Mouse (Mus musculus) hindbrain, embryonic 11.5 days (tissue): ENCODE data around the gene Tac2. TPM values are rescaled to one million over a fixed set of nuclear protein-coding genes. Genes with fewer than 3 reads are reported as not detected.

Experiments used
- ATAC-seq: fragments of 200-750 bp; cut with Nextera tagmentation; 2 replicates; pipeline ENCODE4 v1.8.0; 2017; ENCODE audit warnings: mild to moderate bottlenecking, moderate TSS enrichment, moderate library complexity; ENCODE audit not compliant: low FRiP score
- DNase-seq: peaks from one replicate; pipeline ENCODE4 v3.0.0-alpha.2; 2015; ENCODE audit warnings: low spot score
- H3K27ac ChIP-seq: fragments of 300-500 bp; sonication (generic); 2 replicates; pipeline ENCODE4 v1.5.1; 2014; ENCODE audit warnings: mild to moderate bottlenecking, low read depth, low read length
- H3K27me3 ChIP-seq: fragments of 300-500 bp; sonication (generic); 2 replicates; pipeline ENCODE4 v1.6.1; 2014; ENCODE audit warnings: mild to moderate bottlenecking, low read length, moderate library complexity, mixed read lengths; ENCODE audit not compliant: control insufficient read depth, insufficient read depth
- H3K36me3 ChIP-seq: fragments of 300-500 bp; sonication (generic); 2 replicates; pipeline ENCODE4 v1.6.1; 2014; ENCODE audit warnings: mild to moderate bottlenecking, low read length, moderate library complexity, mixed read lengths; ENCODE audit not compliant: control insufficient read depth, insufficient read depth
- H3K4me1 ChIP-seq: fragments of 300-500 bp; sonication (generic); replicated peaks from 2 replicates; pipeline ENCODE4 v1.6.1; 2014; ENCODE audit warnings: low read length, mixed read lengths; ENCODE audit not compliant: control insufficient read depth, insufficient read depth
- H3K4me2 ChIP-seq: fragments of 300-500 bp; sonication (generic); replicated peaks from 2 replicates; pipeline ENCODE4 v1.6.1; 2014; ENCODE audit warnings: mild to moderate bottlenecking, low read depth, low read length
- H3K4me3 ChIP-seq: fragments of 300-500 bp; sonication (generic); 2 replicates; pipeline ENCODE4 v1.5.1; 2014; ENCODE audit warnings: low read depth, low read length
- H3K9ac ChIP-seq: fragments of 300-500 bp; sonication (generic); 2 replicates; pipeline ENCODE4 v1.6.1; 2014; ENCODE audit warnings: low read depth, low read length
- H3K9me3 ChIP-seq: fragments of 300-500 bp; sonication (generic); 2 replicates; pipeline ENCODE4 v1.6.1; 2016; ENCODE audit warnings: low read length; ENCODE audit not compliant: control insufficient read depth
- WGBS: fragments of 180-500 bp; shearing (Covaris S2); extraction: QIAGEN DNeasy Blood & Tissue Kit; methylation state at CpG from one replicate; pipeline ENCODE4 v1.1.7; 2014; 5-methylcytosine and 5-hydroxymethylcytosine counted together
- polyA plus RNA-seq: library from polyadenylated mRNA; unstranded; fragments of >200 nt; fragmentation: Nextera tagmentation; extraction: Ambion mirVana; gene quantifications from 2 replicates; pipeline ENCODE4 v1.2.1, GENCODE M21; 2014

The Tac2 gene
- polyA plus RNA-seq, 1 experiment from 2014 or later = not detected

- Histone ChIP-seq H3K27me3 (no peaks in the 10 kb centered on the region), H3K36me3 (no peaks in the 10 kb centered on the region), H3K9ac (no peak overlapping the region), H3K4me3 (no peak overlapping the region), H3K4me1 (no peaks in the 10 kb centered on the region), H3K9me3 (no peaks in the 10 kb centered on the region), H3K27ac (no peak overlapping the region), H3K4me2 (no peak overlapping the region)
- no peak for DNase-seq
- WGBS = 64% methylated on average over 5 of the region's 5 CpGs
- ATAC-seq = no peak
Measured at GRCm38 (mm10) chr10:127734434-127734833, 10.2 kb downstream of the Tac2 start.

- WGBS = 84% methylated on average over 2 of the region's 2 CpGs
- ATAC-seq = no peak
Measured at GRCm38 (mm10) chr10:127736266-127736665, 12.0 kb downstream of the Tac2 start.

GRCm38 (mm10) chr10:127736916-127737315 lies 12.6 kb downstream of the Tac2 start:
- no peak for ATAC-seq

More at GRCm38 (mm10) chr10:127736266-127736665, 12.0 kb downstream of the Tac2 start:
- no peak for DNase-seq
- Histone ChIP-seq H3K27me3 (no peaks in the 10 kb centered on the region), H3K9me3 (no peaks in the 10 kb centered on the region), H3K27ac (no peak overlapping the region), H3K36me3 (peaks cover under 1% of the 10 kb centered on the region; the same call in 1 of the 2 replicates), H3K4me3 (no peak overlapping the region), H3K9ac (no peak overlapping the region), H3K4me2 (no peak overlapping the region), H3K4me1 (no peaks in the 10 kb centered on the region)

GRCm38 (mm10) chr10:127737552-127737951 lies 13.3 kb downstream of the Tac2 start:
- no peak overlapping the region for H3K27ac ChIP-seq
- no peaks in the 10 kb centered on the region for H3K27me3 ChIP-seq
- no peak for ATAC-seq
- 35% methylated on average over 2 of the region's 2 CpGs for WGBS
- no peak overlapping the region for H3K4me2 ChIP-seq
- H3K4me1 ChIP-seq = no peaks in the 10 kb centered on the region
- no peaks in the 10 kb centered on the region for H3K9me3 ChIP-seq
- H3K36me3 ChIP-seq = peaks cover 13% of the 10 kb centered on the region
- H3K4me3 ChIP-seq = no peak overlapping the region
- H3K9ac ChIP-seq = no peak overlapping the region
- no peak for DNase-seq

More at GRCm38 (mm10) chr10:127736916-127737315, 12.6 kb downstream of the Tac2 start:
- Histone ChIP-seq H3K9ac (no peak overlapping the region), H3K9me3 (no peaks in the 10 kb centered on the region), H3K4me2 (no peak overlapping the region), H3K4me3 (no peak overlapping the region), H3K27ac (no peak overlapping the region), H3K4me1 (no peaks in the 10 kb centered on the region), H3K36me3 (peaks cover 7% of the 10 kb centered on the region), H3K27me3 (no peaks in the 10 kb centered on the region)
- no peak for DNase-seq
- WGBS = 81% methylated on average over 4 of the region's 4 CpGs

GRCm38 (mm10) chr10:127738151-127738882 lies 14.0 kb downstream of the Tac2 start:
- Histone ChIP-seq H3K4me3 (no peak overlapping the region), H3K9ac (no peak overlapping the region), H3K4me1 (no peaks in the 10 kb centered on the region), H3K4me2 (no peak overlapping the region), H3K27me3 (no peaks in the 10 kb centered on the region), H3K9me3 (no peaks in the 10 kb centered on the region), H3K36me3 (peaks cover 21% of the 10 kb centered on the region), H3K27ac (no peak overlapping the region)
- DNase-seq (peak; percentile 54), ATAC-seq (no peak)
- 56% methylated on average over 13 of the region's 13 CpGs for WGBS

- DNase-seq (peak; percentile 89), ATAC-seq (peak; percentile 85)
- Histone ChIP-seq H3K9me3 (no peaks in the 10 kb centered on the region), H3K27me3 (no peaks in the 10 kb centered on the region), H3K36me3 (peaks cover 28% of the 10 kb centered on the region), H3K4me1 (no peaks in the 10 kb centered on the region), H3K4me3 (peak within 1 kb of the TSS; percentile 95), H3K4me2 (peak within 1 kb of the TSS; percentile 65), H3K27ac (peak within 1 kb of the TSS; percentile 67), H3K9ac (peak within 1 kb of the TSS; percentile 98)
- WGBS = 1% methylated on average over 39 of the region's 61 CpGs
Measured at GRCm38 (mm10) chr10:127739083-127739660, 14.9 kb downstream of the Tac2 start, which contains the start of gene Zbtb39. TSS of gene Zbtb39 (plus strand) at chr10:127739538.

GRCm38 (mm10) chr10:127739661-127740161 lies 15.4 kb downstream of the Tac2 start:
- H3K9me3 ChIP-seq = no peaks in the 10 kb centered on the region
- WGBS = under 1% methylated on average over 35 of the region's 55 CpGs
- ATAC-seq = peak; percentile 65
- peak; percentile 64 for DNase-seq
- H3K27ac ChIP-seq = peak overlapping the region; percentile 67
- H3K4me2 ChIP-seq = peak overlapping the region; percentile 65
- H3K27me3 ChIP-seq = no peaks in the 10 kb centered on the region
- peaks cover 32% of the 10 kb centered on the region for H3K36me3 ChIP-seq
- H3K4me1 ChIP-seq = no peaks in the 10 kb centered on the region
- H3K9ac ChIP-seq = peak overlapping the region; percentile 98
- peak overlapping the region; percentile 95 for H3K4me3 ChIP-seq

GRCm38 (mm10) chr10:127744661-127745060 lies 20.4 kb downstream of the Tac2 start:
- H3K9ac ChIP-seq = no peak overlapping the region
- H3K27ac ChIP-seq = no peak overlapping the region
- no peak overlapping the region for H3K4me3 ChIP-seq
- H3K4me1 ChIP-seq = peaks cover 6% of the 10 kb centered on the region; the same call in 1 of the 2 replicates
- ATAC-seq (peak; percentile 28; the same call in 1 of the 2 replicates), DNase-seq (peak; percentile 65)
- no peak overlapping the region for H3K4me2 ChIP-seq
- H3K9me3 ChIP-seq = no peaks in the 10 kb centered on the region
- peaks cover 36% of the 10 kb centered on the region for H3K36me3 ChIP-seq
- 74% methylated on average over 5 of the region's 5 CpGs for WGBS
- H3K27me3 ChIP-seq = no peaks in the 10 kb centered on the region
